Mouse (Mus musculus) testis, adult 2 months (tissue): ENCODE measurements around the gene Zfp740.

Experiments
- CTCF ChIP-seq: fragments of 200-500 bp; IDR thresholded peaks from 2 replicates; pipeline ENCODE4 v1.5.1; 2012; ENCODE audit warnings: low read depth, mild to moderate bottlenecking, inconsistent platforms, low read length, moderate library complexity; ENCODE audit not compliant: control insufficient read depth, insufficient read depth, insufficient replicate concordance
- POLR2A ChIP-seq: fragments of 200-500 bp; IDR thresholded peaks from 2 replicates; pipeline ENCODE4 v1.6.1; 2012; ENCODE audit warnings: low read depth, mild to moderate bottlenecking, inconsistent platforms, low read length, moderate library complexity; ENCODE audit not compliant: control insufficient read depth

GRCm38 (mm10) chr15:102205779-102206178, 2.7 kb downstream of the Zfp740 start:
- TF ChIP-seq CTCF (no peak), POLR2A (no peak)
